Mouse (Mus musculus) naive thymus-derived CD4-positive, alpha-beta T cell, adult 5 months (primary cell): Measurements from ENCODE around the gene Aaas. TPM values are rescaled to one million over a fixed set of nuclear protein-coding genes. Genes with fewer than 3 reads are reported as not detected.

ENCODE experiments used
- polyA plus RNA-seq: library from polyadenylated mRNA; unstranded; fragments of 100-300 nt; shearing (Covaris generic); gene quantifications from one replicate; pipeline ENCODE4 v1.2.1, GENCODE M21; 2017

Gene Aaas
- 49.0 TPM for polyA plus RNA-seq

GRCm38 (mm10) chr15:102350138-102350941, at the start of gene Aaas:
Gene Aaas (minus strand): TSS chr15:102350771.

GRCm38 (mm10) chr15:102366733-102367344, 16.3 kb upstream of the Aaas start, which contains the start of gene Sp7:
Gene Sp7 (minus strand): TSS chr15:102367182.

GRCm38 (mm10) chr15:102331610-102332015, 19.0 kb downstream of the Aaas start, which contains the start of gene Myg1:
Gene Myg1 (plus strand): TSS chr15:102331709.

GRCm38 (mm10) chr15:102326022-102326576, 24.5 kb downstream of the Aaas start, which contains the start of gene Pfdn5:
Gene Pfdn5 (plus strand): TSS chr15:102326116.

GRCm38 (mm10) chr15:102295633-102296367, 54.8 kb downstream of the Aaas start, which contains the start of gene Espl1:
Gene Espl1 (plus strand): TSS chr15:102296266.

Other genes starting within 250 kb of the Aaas start
- gene Spryd3, start 214.5 kb downstream of the Aaas start, polyA plus RNA-seq = 30.0 TPM
- 0.31 TPM for gene Igfbp6, start 206.4 kb downstream of the Aaas start, polyA plus RNA-seq
- not detected for gene Soat2, start 200.2 kb downstream of the Aaas start, polyA plus RNA-seq
- gene Zfp740, start 147.5 kb downstream of the Aaas start, polyA plus RNA-seq = 135 TPM
- 13.8 TPM for gene Csad, start 146.0 kb downstream of the Aaas start, polyA plus RNA-seq
- gene Itgb7, start 118.8 kb downstream of the Aaas start, polyA plus RNA-seq = 903 TPM
- 5.5 TPM for gene Rarg, start 93.3 kb downstream of the Aaas start, polyA plus RNA-seq
- not detected for gene Gm9918, start 80.2 kb downstream of the Aaas start, polyA plus RNA-seq
- 34.6 TPM for gene Mfsd5, start 71.3 kb downstream of the Aaas start, polyA plus RNA-seq
- gene Espl1, start 54.5 kb downstream of the Aaas start, polyA plus RNA-seq = not detected
- 462 TPM for gene Pfdn5, start 24.7 kb downstream of the Aaas start, polyA plus RNA-seq
- gene Myg1, start 19.1 kb downstream of the Aaas start, polyA plus RNA-seq = 47.0 TPM
- not detected for gene Sp7, start 16.4 kb upstream of the Aaas start, polyA plus RNA-seq
- gene Sp1, start 55.4 kb upstream of the Aaas start, polyA plus RNA-seq = 19.8 TPM
- gene Amhr2, start 94.6 kb upstream of the Aaas start, polyA plus RNA-seq = not detected
- 106 TPM for gene Prr13, start 108.3 kb upstream of the Aaas start, polyA plus RNA-seq
- 141 TPM for gene Pcbp2, start 119.8 kb upstream of the Aaas start, polyA plus RNA-seq
- gene Gm10337, start 153.0 kb upstream of the Aaas start, polyA plus RNA-seq = not detected
- 7.3 TPM for gene Map3k12, start 166.3 kb upstream of the Aaas start, polyA plus RNA-seq
- 77.4 TPM for gene Tarbp2, start 167.4 kb upstream of the Aaas start, polyA plus RNA-seq
- 6.2 TPM for gene Npff, start 174.2 kb upstream of the Aaas start, polyA plus RNA-seq